Mouse (Mus musculus): ENCODE results near the gene Krt14. TPM values are rescaled to one million over a fixed set of nuclear protein-coding genes. Genes with fewer than 3 reads are reported as not detected.

Gene Krt14
- polyA plus RNA-seq, 1 experiment from 2014 or later: 0.25 TPM

- no peaks in the 10 kb centered on the region for H3K4me1 ChIP-seq
- no peak overlapping the region for H3K27ac ChIP-seq (replicated peaks)
- H3K27me3 ChIP-seq: no peaks in the 10 kb centered on the region
- WGBS: 80% methylated on average over 4 of the region's 4 CpGs
- no peak overlapping the region for H3K4me2 ChIP-seq (replicated peaks)
- H3K9me3 ChIP-seq: no peaks in the 10 kb centered on the region
- H3K4me3 ChIP-seq: no peak overlapping the region
- ATAC-seq (replicated peaks): no peak
- no peaks in the 10 kb centered on the region for H3K36me3 ChIP-seq
- H3K9ac ChIP-seq (replicated peaks): no peak overlapping the region
Observed at GRCm38 (mm10) chr11:100198666-100199065, 8.7 kb downstream of the Krt14 start.

GRCm38 (mm10) chr11:100192992-100193391, 14.4 kb downstream of the Krt14 start, which contains the start of gene Krt9:
TSS of gene Krt9 (minus strand) at chr11:100193246.
- H3K9me3 ChIP-seq: no peaks in the 10 kb centered on the region
- no peak within 1 kb of the TSS for H3K4me2 ChIP-seq (replicated peaks)
- no peaks in the 10 kb centered on the region for H3K27me3 ChIP-seq
- H3K27ac ChIP-seq (replicated peaks): no peak within 1 kb of the TSS
- no peak within 1 kb of the TSS for H3K4me3 ChIP-seq
- 72% methylated on average over 9 of the region's 9 CpGs for WGBS
- H3K36me3 ChIP-seq: no peaks in the 10 kb centered on the region
- no peak for ATAC-seq (replicated peaks)
- no peaks in the 10 kb centered on the region for H3K4me1 ChIP-seq
- H3K9ac ChIP-seq (replicated peaks): no peak within 1 kb of the TSS

- WGBS: over 99% methylated on average over 3 of the region's 3 CpGs
- H3K4me3 ChIP-seq: no peak overlapping the region
- H3K27me3 ChIP-seq: no peaks in the 10 kb centered on the region
- H3K9ac ChIP-seq (replicated peaks): no peak overlapping the region
- no peaks in the 10 kb centered on the region for H3K4me1 ChIP-seq
- H3K4me2 ChIP-seq (replicated peaks): no peak overlapping the region
- H3K9me3 ChIP-seq: no peaks in the 10 kb centered on the region
- H3K27ac ChIP-seq (replicated peaks): no peak overlapping the region
- ATAC-seq (replicated peaks): no peak
- no peaks in the 10 kb centered on the region for H3K36me3 ChIP-seq
Observed at GRCm38 (mm10) chr11:100191820-100192219, 15.5 kb downstream of the Krt14 start.

GRCm38 (mm10) chr11:100186736-100187135, 20.6 kb downstream of the Krt14 start:
- H3K4me2 ChIP-seq (replicated peaks): no peak overlapping the region
- 87% methylated on average over 8 of the region's 8 CpGs for WGBS
- H3K27ac ChIP-seq (replicated peaks): no peak overlapping the region
- H3K9ac ChIP-seq (replicated peaks): no peak overlapping the region
- no peaks in the 10 kb centered on the region for H3K27me3 ChIP-seq
- no peak for ATAC-seq (replicated peaks)
- H3K4me1 ChIP-seq: no peaks in the 10 kb centered on the region
- no peaks in the 10 kb centered on the region for H3K9me3 ChIP-seq
- no peak overlapping the region for H3K4me3 ChIP-seq
- H3K36me3 ChIP-seq: no peaks in the 10 kb centered on the region

- Histone ChIP-seq H3K4me3 (no peak overlapping the region), H3K27ac (replicated peaks) (no peak overlapping the region), H3K9ac (replicated peaks) (no peak overlapping the region), H3K4me2 (replicated peaks) (no peak overlapping the region), H3K4me1 (no peaks in the 10 kb centered on the region), H3K27me3 (no peaks in the 10 kb centered on the region), H3K36me3 (no peaks in the 10 kb centered on the region), H3K9me3 (no peaks in the 10 kb centered on the region)
- no peak for ATAC-seq (replicated peaks)
- WGBS: 80% methylated on average over 7 of the region's 7 CpGs
Observed at GRCm38 (mm10) chr11:100181725-100182124, 25.6 kb downstream of the Krt14 start.

GRCm38 (mm10) chr11:100179260-100179659, 28.1 kb downstream of the Krt14 start:
- no peak overlapping the region for H3K4me2 ChIP-seq (replicated peaks)
- no peaks in the 10 kb centered on the region for H3K4me1 ChIP-seq
- no peak overlapping the region for H3K27ac ChIP-seq (replicated peaks)
- no peak for ATAC-seq (replicated peaks)
- no peaks in the 10 kb centered on the region for H3K27me3 ChIP-seq
- no peak overlapping the region for H3K9ac ChIP-seq (replicated peaks)
- no peaks in the 10 kb centered on the region for H3K36me3 ChIP-seq
- H3K9me3 ChIP-seq: no peaks in the 10 kb centered on the region
- H3K4me3 ChIP-seq: no peak overlapping the region
- WGBS: 83% methylated on average over 3 of the region's 3 CpGs

GRCm38 (mm10) chr11:100178307-100178706, 29.0 kb downstream of the Krt14 start:
- H3K27ac ChIP-seq (replicated peaks): no peak overlapping the region
- no peak overlapping the region for H3K9ac ChIP-seq (replicated peaks)
- no peak overlapping the region for H3K4me2 ChIP-seq (replicated peaks)
- H3K9me3 ChIP-seq: no peaks in the 10 kb centered on the region
- no peaks in the 10 kb centered on the region for H3K4me1 ChIP-seq
- 67% methylated on average over 5 of the region's 5 CpGs for WGBS
- no peaks in the 10 kb centered on the region for H3K36me3 ChIP-seq
- no peak overlapping the region for H3K4me3 ChIP-seq
- H3K27me3 ChIP-seq: no peaks in the 10 kb centered on the region
- no peak for ATAC-seq (replicated peaks)

GRCm38 (mm10) chr11:100176791-100177190, 30.6 kb downstream of the Krt14 start:
- 86% methylated on average over 9 of the region's 9 CpGs for WGBS
- H3K27me3 ChIP-seq: no peaks in the 10 kb centered on the region
- no peaks in the 10 kb centered on the region for H3K36me3 ChIP-seq
- no peak overlapping the region for H3K27ac ChIP-seq (replicated peaks)
- no peak overlapping the region for H3K9ac ChIP-seq (replicated peaks)
- ATAC-seq (replicated peaks): no peak
- no peaks in the 10 kb centered on the region for H3K4me1 ChIP-seq
- H3K9me3 ChIP-seq: no peaks in the 10 kb centered on the region
- H3K4me3 ChIP-seq: no peak overlapping the region
- H3K4me2 ChIP-seq (replicated peaks): no peak overlapping the region

GRCm38 (mm10) chr11:100168765-100169762, 38.3 kb downstream of the Krt14 start:
- H3K9ac ChIP-seq (replicated peaks): no peak overlapping the region
- H3K27ac ChIP-seq (replicated peaks): no peak overlapping the region
- no peaks in the 10 kb centered on the region for H3K27me3 ChIP-seq
- no peak overlapping the region for H3K4me2 ChIP-seq (replicated peaks)
- no peak for ATAC-seq (replicated peaks)
- H3K9me3 ChIP-seq: no peaks in the 10 kb centered on the region
- H3K36me3 ChIP-seq: no peaks in the 10 kb centered on the region
- H3K4me1 ChIP-seq: 0 out of 2 replicates have a peak, but pooled peaks cover 6% of the 10 kb centered on the region
- H3K4me3 ChIP-seq: no peak overlapping the region
- 35% methylated on average over 14 of the region's 14 CpGs for WGBS

GRCm38 (mm10) chr11:100168071-100168470, 39.3 kb downstream of the Krt14 start:
- 85% methylated on average over 8 of the region's 8 CpGs for WGBS
- Histone ChIP-seq H3K27ac (replicated peaks) (no peak overlapping the region), H3K27me3 (no peaks in the 10 kb centered on the region), H3K4me2 (replicated peaks) (no peak overlapping the region), H3K4me1 (0 out of 2 replicates have a peak, but pooled peaks cover 6% of the 10 kb centered on the region), H3K36me3 (no peaks in the 10 kb centered on the region), H3K9ac (replicated peaks) (no peak overlapping the region), H3K4me3 (no peak overlapping the region), H3K9me3 (no peaks in the 10 kb centered on the region)
- no peak for ATAC-seq (replicated peaks)

GRCm38 (mm10) chr11:100164392-100164791, 43.0 kb downstream of the Krt14 start:
- 73% methylated on average over 7 of the region's 7 CpGs for WGBS

GRCm38 (mm10) chr11:100157908-100158477, 49.4 kb downstream of the Krt14 start:
- Histone ChIP-seq H3K9me3 (no peaks in the 10 kb centered on the region), H3K4me2 (replicated peaks) (no peak overlapping the region), H3K4me3 (no peak overlapping the region), H3K4me1 (no peaks in the 10 kb centered on the region), H3K36me3 (no peaks in the 10 kb centered on the region), H3K9ac (replicated peaks) (no peak overlapping the region), H3K27ac (replicated peaks) (no peak overlapping the region), H3K27me3 (no peaks in the 10 kb centered on the region)
- 67% methylated on average over 6 of the region's 6 CpGs for WGBS
- no peak for ATAC-seq (replicated peaks)

More at GRCm38 (mm10) chr11:100164392-100164791, 43.0 kb downstream of the Krt14 start:
- no peak overlapping the region for H3K9ac ChIP-seq (replicated peaks)
- H3K36me3 ChIP-seq: no peaks in the 10 kb centered on the region
- H3K27ac ChIP-seq (replicated peaks): no peak overlapping the region
- no peak overlapping the region for H3K4me3 ChIP-seq
- no peak overlapping the region for H3K4me2 ChIP-seq (replicated peaks)
- H3K27me3 ChIP-seq: no peaks in the 10 kb centered on the region
- ATAC-seq (replicated peaks): no peak
- H3K4me1 ChIP-seq: 0 out of 2 replicates have a peak, but pooled peaks cover 6% of the 10 kb centered on the region
- no peaks in the 10 kb centered on the region for H3K9me3 ChIP-seq
